Comparison of ENCODE assay signal across 9 mouse cellular contexts in genomic region chr11:65786160-65786559, GRCm38 (mm10). TPM values are rescaled to one million over a fixed set of nuclear protein-coding genes. Genes with fewer than 3 reads are reported as not detected.
DNase-seq lines count a peak whose midpoint lies in the region; ATAC-seq and TF ChIP-seq lines count a peak whose summit lies in the region.
"Had no signal": no experiment of that assay in that cellular context is flagged by ENCODE, and none has a peak within 500 bp of the region (broad histone marks: within the 10 kb centered on the region; RNA-seq: fewer than 3 reads in every experiment).

No protein-coding gene starts in this region.

- ATAC-seq in heart, embryonic 13.5 days (ENCODE audit: extremely low read depth, insufficient number of reproducible peaks, low FRiP score, low TSS enrichment) = no peak
- no peak for ATAC-seq in hindbrain, embryonic 13.5 days (ENCODE audit: low FRiP score)
- ATAC-seq in megakaryocyte-erythroid progenitor cell, adult 5-6 weeks (replicated peaks; ENCODE audit: low FRiP score, low TSS enrichment, poor library complexity, severe bottlenecking) = peak; percentile 43; the same call in 1 of the 2 replicates
- no peak for ATAC-seq in CD4-positive, CD25-positive, alpha-beta regulatory T cell, adult 4 months

- dilution Hi-C loops in CH12.LX (cut with MboI; ENCODE audit: extremely low pct_ligation_motif_present, extremely low pct_unique_long_range_greater_than_20kb, low sequenced_read_pairs) = no loop called here

- H3K27ac ChIP-seq in heart, embryonic 13.5 days (replicated peaks) = no peak overlapping the region
- H3K27ac ChIP-seq in heart, adult 2 months = no peak overlapping the region
- H3K27ac ChIP-seq in CH12.LX (ENCODE audit: insufficient read depth, low read depth) = no peak overlapping the region
- H3K27ac ChIP-seq in hindbrain, embryonic 13.5 days = no peak overlapping the region

- H3K4me1 ChIP-seq in heart, embryonic 13.5 days = peaks cover 35% of the 10 kb centered on the region
- peaks cover 2% of the 10 kb centered on the region for H3K4me1 ChIP-seq in heart, adult 2 months (ENCODE audit: control insufficient read depth, insufficient read depth, low read length)
- peaks cover 0 to 36% of the 10 kb centered on the region in 2 experiments; a peak in 2 of 4 replicates for H3K4me1 ChIP-seq in CH12.LX (ENCODE audit: control insufficient read depth in 1 of 2, insufficient read depth in 2 of 2)
- H3K4me1 ChIP-seq in hindbrain, embryonic 13.5 days (replicated peaks) = peaks cover 22% of the 10 kb centered on the region

- intact Hi-C loops in heart, adult 2 months (cut with DNase I) = loop anchor here (5.0 kb wide), 2 partner anchors 44 to 59 kb away; no protein-coding TSS in a partner anchor

- H3K9ac ChIP-seq in heart, embryonic 13.5 days = peak overlapping the region; percentile 100
- H3K9ac ChIP-seq in heart, adult 2 months (ENCODE audit: low read depth, low read length) = no peak overlapping the region
- no peak overlapping the region for H3K9ac ChIP-seq in CH12.LX (ENCODE audit: insufficient read depth, low read depth)
- H3K9ac ChIP-seq in hindbrain, embryonic 13.5 days = 0 out of 2 replicates have a peak overlapping the region, but pooled peaks have one; percentile 35

- TF ChIP-seq CTCF in heart, adult 2 months (IDR thresholded peaks at IDR 0.05) = no peak
- no peak for TF ChIP-seq CTCF in CH12.LX (conservative IDR thresholded peaks at IDR 0.05 in 1 of 2, IDR thresholded peaks at IDR 0.05 in 1 of 2; ENCODE audit: low read depth in 2 of 2, low read length in 2 of 2)

- peak overlapping the region; percentile 98 for H3K4me3 ChIP-seq in heart, embryonic 13.5 days
- H3K4me3 ChIP-seq in heart, adult 2 months = no peak overlapping the region
- H3K4me3 ChIP-seq in CH12.LX (replicated peaks in 1 of 3; ENCODE audit: low read depth in 2 of 3, low read length in 2 of 3, poor library complexity in 1 of 3) = no peak overlapping the region
- H3K4me3 ChIP-seq in hindbrain, embryonic 13.5 days = peak overlapping the region; percentile 99; the same call in 1 of the 2 replicates

- H3K79me2 ChIP-seq in heart, adult 2 months (replicated peaks; ENCODE audit: control insufficient read depth, insufficient read depth, low read length) = peaks cover 13% of the 10 kb centered on the region
- H3K79me2 ChIP-seq in CH12.LX (replicated peaks; ENCODE audit: control insufficient read depth, extremely low read depth, insufficient read depth, poor library complexity, severe bottlenecking) = peaks cover 39% of the 10 kb centered on the region

- WGBS in heart, embryonic 13.5 days = 61% methylated on average over 2 of the region's 2 CpGs
- WGBS in heart, adult 2 months = 78% methylated on average over 2 of the region's 2 CpGs
- 87% methylated on average over 2 of the region's 2 CpGs for WGBS in hindbrain, embryonic 13.5 days

- no peak for TF ChIP-seq POLR2A in heart, adult 2 months (IDR thresholded peaks at IDR 0.05; ENCODE audit: insufficient read depth, low read depth, low read length)
- TF ChIP-seq POLR2A in CH12.LX (IDR thresholded peaks at IDR 0.05; ENCODE audit: low read depth, low read length) = no peak

- TF ChIP-seq RAD21 in CH12.LX (IDR thresholded peaks at IDR 0.05; ENCODE audit: low read depth, low read length) = no peak

- in situ Hi-C loops in CH12.LX (cut with MboI; ENCODE audit: low pct_ligation_motif_present, low pct_unique_long_range_greater_than_20kb, low sequenced_read_pairs) = no loop called here

- no peaks in the 10 kb centered on the region for H3K9me3 ChIP-seq in heart, embryonic 13.5 days
- no peaks in the 10 kb centered on the region for H3K9me3 ChIP-seq in CH12.LX (replicated peaks; ENCODE audit: low read length)
- H3K9me3 ChIP-seq in hindbrain, embryonic 13.5 days = no peaks in the 10 kb centered on the region

- peaks cover 8% of the 10 kb centered on the region; the same call in 1 of the 2 replicates for H3K36me3 ChIP-seq in heart, embryonic 13.5 days
- H3K36me3 ChIP-seq in heart, adult 2 months (ENCODE audit: control insufficient read depth, insufficient read depth, low read length) = peaks cover 8% of the 10 kb centered on the region
- peaks cover 8 to 20% of the 10 kb centered on the region in 2 experiments for H3K36me3 ChIP-seq in CH12.LX (replicated peaks in 1 of 2; ENCODE audit: control insufficient read depth in 1 of 2, insufficient read depth in 1 of 2, low read length in 1 of 2)
- H3K36me3 ChIP-seq in hindbrain, embryonic 13.5 days = no peaks in the 10 kb centered on the region

- TF ChIP-seq EP300 in heart, adult 2 months (IDR thresholded peaks at IDR 0.05; ENCODE audit: insufficient read depth, low read depth, low read length) = no peak
- TF ChIP-seq EP300 in CH12.LX (IDR thresholded peaks at IDR 0.05; ENCODE audit: low read length) = no peak

- no peak for DNase-seq in heart, adult 2 months
- DNase-seq in CH12.LX (ENCODE audit: extremely low read depth) = no peak
- no peak for DNase-seq in thymus, adult 18-20 months
- DNase-seq in MN1 (ENCODE audit: low spot score) = no peak
- DNase-seq: lung, postnatal 10 days had no signal

- H3K27me3 ChIP-seq in heart, embryonic 13.5 days (replicated peaks) = no peaks in the 10 kb centered on the region
- no peaks in the 10 kb centered on the region for H3K27me3 ChIP-seq in heart, adult 2 months (ENCODE audit: control insufficient read depth, insufficient read depth, low read length)
- no peaks in the 10 kb centered on the region for H3K27me3 ChIP-seq in CH12.LX (replicated peaks)
- H3K27me3 ChIP-seq in hindbrain, embryonic 13.5 days = no peaks in the 10 kb centered on the region

- peak overlapping the region; percentile 85 for H3K4me2 ChIP-seq in heart, embryonic 13.5 days
- H3K4me2 ChIP-seq in CH12.LX (ENCODE audit: insufficient read depth, low read depth, poor library complexity, severe bottlenecking) = peak overlapping the region; percentile 41
- H3K4me2 ChIP-seq in hindbrain, embryonic 13.5 days = peak overlapping the region; percentile 81

TF ChIP-seq in CH12.LX, 34 proteins besides CTCF, POLR2A, EP300 and RAD21:
- TF ChIP-seq ZKSCAN1 (IDR thresholded peaks at IDR 0.05; ENCODE audit: borderline replicate concordance, low read depth, low read length) = no peak
- TF ChIP-seq JUN (IDR thresholded peaks at IDR 0.05; ENCODE audit: insufficient read depth, low read depth, low read length) = no peak
- TF ChIP-seq CHD1 (IDR thresholded peaks at IDR 0.05; ENCODE audit: low read depth, low read length) = no peak
- no peak for TF ChIP-seq IRF4 (IDR thresholded peaks at IDR 0.05; ENCODE audit: low read depth, low read length)
- TF ChIP-seq JUND (conservative IDR thresholded peaks at IDR 0.05; ENCODE audit: low read depth, low read length) = no peak
- TF ChIP-seq NRF1 (IDR thresholded peaks at IDR 0.05; ENCODE audit: low read depth, low read length) = no peak
- no peak for TF ChIP-seq MXI1 (IDR thresholded peaks at IDR 0.05; ENCODE audit: low read depth, low read length)

RNA-seq across cellular contexts. Expression of gene Map2k4, which starts 1.9 kb away (rescaled TPM):
- 62.3 and 63.5 TPM in 2 replicates for polyA plus RNA-seq in heart, embryonic 13.5 days (2015; fragmentation: Nextera tagmentation; extraction: Ambion mirVana)
- total RNA-seq in heart, adult 2 months (2021) = 10 to 100 TPM; 42.1 to 45.8 TPM
- 21.9 and 42.6 TPM in 2 replicates for polyA plus RNA-seq in heart, adult 2 months (2012; rRNA removed)
- total RNA-seq in CH12.LX (2012; rRNA removed) (27.2 and 29.8 TPM in 2 replicates), CH12.LX (2014; rRNA removed) (43.3 and 44.3 TPM in 2 replicates)
- 42.4 and 50.0 TPM in 2 replicates for polyA plus RNA-seq in CH12.LX (2012; ENCODE audit: insufficient read length, low read depth)
- 77.5 and 82.0 TPM in 2 replicates for polyA plus RNA-seq in hindbrain, embryonic 13.5 days (2015; fragmentation: Nextera tagmentation; extraction: Ambion mirVana)
- 47.4 and 49.6 TPM in 2 replicates for total RNA-seq in megakaryocyte-erythroid progenitor cell, adult 5-6 weeks (2014; fragmentation: Nextera tagmentation)
- total RNA-seq in megakaryocyte-erythroid progenitor cell, adult 5-6 weeks (2017) = 38.1 and 39.3 TPM in 2 replicates
- 10 to 100 TPM; 17.4 to 19.3 TPM for polyA plus RNA-seq in CD4-positive, CD25-positive, alpha-beta regulatory T cell, adult 4 months (2017; shearing (Covaris generic))

RNA-seq across cellular contexts. Expression of gene Zkscan6, which starts 20.8 kb away (rescaled TPM):
- polyA plus RNA-seq in heart, embryonic 13.5 days (2015; fragmentation: Nextera tagmentation; extraction: Ambion mirVana) = 10.4 and 11.3 TPM in 2 replicates
- total RNA-seq in heart, adult 2 months (2021) = 1 to 10 TPM; 4.2 to 4.4 TPM
- polyA plus RNA-seq in heart, adult 2 months (2012; rRNA removed) = 2.1 and 3.0 TPM in 2 replicates
- total RNA-seq in CH12.LX (2012; rRNA removed) = 16.6 and 18.0 TPM in 2 replicates
- 20.1 and 20.5 TPM in 2 replicates for total RNA-seq in CH12.LX (2014; rRNA removed)
- 15.5 and 15.8 TPM in 2 replicates for polyA plus RNA-seq in CH12.LX (2012; ENCODE audit: insufficient read length, low read depth)
- polyA plus RNA-seq in hindbrain, embryonic 13.5 days (2015; fragmentation: Nextera tagmentation; extraction: Ambion mirVana) = 19.8 and 21.7 TPM in 2 replicates
- total RNA-seq in megakaryocyte-erythroid progenitor cell, adult 5-6 weeks (2014; fragmentation: Nextera tagmentation) = 9.2 and 12.4 TPM in 2 replicates
- 12.6 and 24.9 TPM in 2 replicates for total RNA-seq in megakaryocyte-erythroid progenitor cell, adult 5-6 weeks (2017)
- polyA plus RNA-seq in CD4-positive, CD25-positive, alpha-beta regulatory T cell, adult 4 months (2017; shearing (Covaris generic)) = 10 to 100 TPM; 11.7 to 21.5 TPM

Comparison
In these comparisons a context has a peak if more than half of its experiments do, and no peak if none do; other contexts are left out.
1. H3K4me3 ChIP-seq: peak in heart, embryonic 13.5 days (single experiment) and hindbrain, embryonic 13.5 days (single experiment); none in heart, adult 2 months (single experiment) and CH12.LX (0 of 3).
2. H3K9ac ChIP-seq: peak in heart, embryonic 13.5 days (single experiment) and hindbrain, embryonic 13.5 days (single experiment); none in heart, adult 2 months (single experiment) and CH12.LX (single experiment).
3. Peak in every context shown above with its lines, with median percentiles within 50 percentile points of each other: H3K4me2 ChIP-seq.